Mouse (Mus musculus): ENCODE data around the gene Cdc7. TPM values are rescaled to one million over a fixed set of nuclear protein-coding genes. Genes with fewer than 3 reads are reported as not detected.

Gene Cdc7
- polyA plus RNA-seq, 1 experiment from 2014 or later = 45.1 TPM

DNA sequence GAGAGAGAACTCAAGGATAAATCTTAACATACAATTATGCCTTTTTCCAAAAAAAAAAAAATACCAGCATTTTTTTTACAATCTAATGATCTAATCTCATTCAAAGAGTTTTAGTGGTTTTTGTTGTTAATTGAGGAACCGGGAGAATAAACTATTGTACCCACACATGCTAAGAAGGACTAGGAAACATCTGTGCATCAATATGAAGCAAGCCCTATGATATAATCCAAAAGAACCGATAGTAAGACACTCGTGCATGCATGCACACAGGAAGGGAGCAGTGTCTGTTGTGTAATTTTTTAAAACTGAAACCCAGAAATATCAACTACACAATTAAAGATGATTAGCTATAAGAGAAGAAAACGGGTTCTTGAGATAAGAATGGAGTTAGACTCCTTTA is 52.4 kb downstream of the Cdc7 start:
- Histone ChIP-seq H3K4me3 (no peak overlapping the region), H3K27me3 (replicated peaks) (no peaks in the 10 kb centered on the region), H3K27ac (no peak overlapping the region), H3K4me2 (replicated peaks) (no peak overlapping the region), H3K36me3 (no peaks in the 10 kb centered on the region), H3K9ac (no peak overlapping the region), H3K4me1 (peaks cover 11% of the 10 kb centered on the region), H3K9me3 (no peaks in the 10 kb centered on the region)
- 85% methylated on average over 4 of the region's 4 CpGs for WGBS
- no peak for ATAC-seq (ENCODE audit: low FRiP score, low read depth)

DNA sequence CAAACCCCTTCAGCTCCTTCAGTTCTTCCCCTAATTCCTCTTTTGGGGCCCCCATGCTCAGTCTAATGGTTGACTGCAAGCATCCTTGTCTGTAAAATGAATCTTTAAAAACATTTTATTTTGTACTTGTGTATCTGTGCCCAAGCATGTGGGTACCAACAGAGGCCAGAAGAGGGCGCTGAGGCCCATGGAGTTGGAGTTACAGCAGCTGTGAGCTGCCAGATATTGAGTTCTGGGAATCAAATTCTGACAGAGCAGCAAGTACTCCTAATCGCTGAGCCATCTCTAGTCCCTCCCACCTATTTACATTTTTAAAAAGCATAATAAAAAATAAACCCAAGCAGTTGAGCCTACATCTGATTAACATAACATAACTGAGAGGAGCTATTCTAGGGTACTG is 53.4 kb downstream of the Cdc7 start:
- no peak overlapping the region for H3K27ac ChIP-seq
- WGBS = 68% methylated on average over 2 of the region's 2 CpGs

GRCm38 (mm10) chr5:107019057-107019456 is 54.9 kb downstream of the Cdc7 start:
- Histone ChIP-seq H3K9me3 (no peaks in the 10 kb centered on the region), H3K9ac (no peak overlapping the region), H3K27ac (no peak overlapping the region), H3K4me2 (replicated peaks) (no peak overlapping the region), H3K4me3 (no peak overlapping the region), H3K4me1 (peaks cover 6% of the 10 kb centered on the region; the same call in 1 of the 2 replicates), H3K27me3 (replicated peaks) (no peaks in the 10 kb centered on the region), H3K36me3 (no peaks in the 10 kb centered on the region)
- 72% methylated on average over 5 of the region's 5 CpGs for WGBS
- no peak for ATAC-seq (ENCODE audit: low FRiP score, low read depth)

More for the DNA sequence above, 53.4 kb downstream of the Cdc7 start:
- no peaks in the 10 kb centered on the region for H3K36me3 ChIP-seq
- H3K4me1 ChIP-seq = peaks cover 6% of the 10 kb centered on the region; the same call in 1 of the 2 replicates
- ATAC-seq (ENCODE audit: low FRiP score, low read depth) = no peak
- H3K9me3 ChIP-seq = no peaks in the 10 kb centered on the region
- H3K4me3 ChIP-seq = no peak overlapping the region
- no peak overlapping the region for H3K9ac ChIP-seq
- H3K27me3 ChIP-seq (replicated peaks) = no peaks in the 10 kb centered on the region
- no peak overlapping the region for H3K4me2 ChIP-seq (replicated peaks)

- Histone ChIP-seq H3K9me3 (no peaks in the 10 kb centered on the region), H3K27ac (no peak overlapping the region), H3K27me3 (replicated peaks) (no peaks in the 10 kb centered on the region), H3K36me3 (no peaks in the 10 kb centered on the region), H3K9ac (no peak overlapping the region), H3K4me1 (peaks cover 6% of the 10 kb centered on the region; the same call in 1 of the 2 replicates), H3K4me3 (no peak overlapping the region), H3K4me2 (replicated peaks) (no peak overlapping the region)
- ATAC-seq (ENCODE audit: low FRiP score, low read depth) = no peak
- 59% methylated on average over 6 of the region's 6 CpGs for WGBS
Observed at GRCm38 (mm10) chr5:107019904-107020303, 55.8 kb downstream of the Cdc7 start.

DNA sequence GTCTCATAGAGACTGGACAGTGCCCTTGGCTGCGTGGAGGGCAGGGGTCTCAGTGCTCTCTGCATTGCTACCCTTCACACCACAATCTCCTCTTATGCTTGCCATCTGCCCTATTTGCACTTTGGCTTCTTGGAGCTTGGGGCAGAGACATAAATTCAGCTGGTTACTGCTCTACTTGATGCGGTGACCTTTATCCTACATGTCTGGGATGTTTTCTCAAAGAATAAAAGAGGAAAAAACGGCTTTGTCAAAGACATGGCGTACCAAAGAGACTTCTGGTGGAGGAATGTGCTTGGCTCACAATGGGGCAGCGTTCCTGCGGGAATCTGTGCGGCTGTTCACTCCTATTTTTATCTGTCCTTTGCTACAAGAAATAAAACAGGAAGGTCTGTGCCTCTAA is 56.2 kb downstream of the Cdc7 start:
- no peak overlapping the region for H3K27ac ChIP-seq

GRCm38 (mm10) chr5:107021291-107022063 is 57.4 kb downstream of the Cdc7 start:
- Histone ChIP-seq H3K4me3 (no peak overlapping the region), H3K4me1 (peaks cover 6% of the 10 kb centered on the region; the same call in 1 of the 2 replicates), H3K36me3 (no peaks in the 10 kb centered on the region), H3K4me2 (replicated peaks) (no peak overlapping the region), H3K9me3 (no peaks in the 10 kb centered on the region), H3K27me3 (replicated peaks) (no peaks in the 10 kb centered on the region), H3K9ac (no peak overlapping the region), H3K27ac (no peak overlapping the region)
- ATAC-seq (ENCODE audit: low FRiP score, low read depth) = no peak
- WGBS = 92% methylated on average over 14 of the region's 14 CpGs

More for the DNA sequence above, 56.2 kb downstream of the Cdc7 start:
- WGBS = 36% methylated on average over 7 of the region's 7 CpGs
- no peaks in the 10 kb centered on the region for H3K27me3 ChIP-seq (replicated peaks)
- H3K36me3 ChIP-seq = no peaks in the 10 kb centered on the region
- ATAC-seq (ENCODE audit: low FRiP score, low read depth) = no peak
- no peaks in the 10 kb centered on the region for H3K9me3 ChIP-seq
- peaks cover 6% of the 10 kb centered on the region; the same call in 1 of the 2 replicates for H3K4me1 ChIP-seq
- no peak overlapping the region for H3K4me3 ChIP-seq
- H3K9ac ChIP-seq = no peak overlapping the region
- H3K4me2 ChIP-seq (replicated peaks) = no peak overlapping the region

- H3K9me3 ChIP-seq = no peaks in the 10 kb centered on the region
- H3K27me3 ChIP-seq (replicated peaks) = no peaks in the 10 kb centered on the region
- H3K4me2 ChIP-seq (replicated peaks) = no peak overlapping the region
- no peak overlapping the region for H3K4me3 ChIP-seq
- H3K27ac ChIP-seq = no peak overlapping the region
- 92% methylated on average over 3 of the region's 3 CpGs for WGBS
- peaks cover 6% of the 10 kb centered on the region; the same call in 1 of the 2 replicates for H3K4me1 ChIP-seq
- no peaks in the 10 kb centered on the region for H3K36me3 ChIP-seq
- H3K9ac ChIP-seq = no peak overlapping the region
- no peak for ATAC-seq (ENCODE audit: low FRiP score, low read depth)
Observed at GRCm38 (mm10) chr5:107022064-107022428, 57.9 kb downstream of the Cdc7 start.

- no peak for ATAC-seq (ENCODE audit: low FRiP score, low read depth)
- no peaks in the 10 kb centered on the region for H3K9me3 ChIP-seq
- H3K27ac ChIP-seq = no peak overlapping the region
- WGBS = 65% methylated on average over 5 of the region's 5 CpGs
- no peak overlapping the region for H3K4me3 ChIP-seq
- H3K4me2 ChIP-seq (replicated peaks) = no peak overlapping the region
- peaks cover 6% of the 10 kb centered on the region; the same call in 1 of the 2 replicates for H3K4me1 ChIP-seq
- H3K9ac ChIP-seq = no peak overlapping the region
- no peaks in the 10 kb centered on the region for H3K36me3 ChIP-seq
- H3K27me3 ChIP-seq (replicated peaks) = no peaks in the 10 kb centered on the region
Observed at GRCm38 (mm10) chr5:107023951-107024350, 59.8 kb downstream of the Cdc7 start.

DNA sequence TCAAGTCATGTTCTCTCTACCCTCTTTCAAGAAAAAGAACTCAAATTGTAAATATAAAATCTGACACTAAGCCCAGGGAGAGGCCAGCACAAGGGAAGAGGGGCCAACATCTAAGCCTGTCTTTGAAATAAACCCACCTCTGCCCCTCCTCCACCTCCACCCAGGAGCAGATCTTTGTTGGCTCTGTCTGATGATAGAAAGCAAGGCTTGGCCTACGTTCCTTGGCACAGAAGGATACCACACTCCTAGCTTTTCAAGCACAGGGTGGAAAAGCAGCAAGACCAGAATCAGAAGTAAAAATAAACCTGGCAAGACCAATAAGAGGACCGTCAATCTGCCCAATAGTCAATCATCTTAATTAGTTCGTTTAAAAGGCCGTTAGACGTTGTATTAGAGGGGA is 61.2 kb downstream of the Cdc7 start:
- no peak overlapping the region for H3K27ac ChIP-seq
- H3K9me3 ChIP-seq = no peaks in the 10 kb centered on the region
- ATAC-seq (ENCODE audit: low FRiP score, low read depth) = no peak
- no peak overlapping the region for H3K9ac ChIP-seq
- H3K4me3 ChIP-seq = no peak overlapping the region
- H3K36me3 ChIP-seq = no peaks in the 10 kb centered on the region
- no peaks in the 10 kb centered on the region for H3K27me3 ChIP-seq (replicated peaks)
- no peak overlapping the region for H3K4me2 ChIP-seq (replicated peaks)
- 0 out of 2 replicates have a peak, but pooled peaks cover under 1% of the 10 kb centered on the region for H3K4me1 ChIP-seq
- 84% methylated on average over 5 of the region's 5 CpGs for WGBS

DNA sequence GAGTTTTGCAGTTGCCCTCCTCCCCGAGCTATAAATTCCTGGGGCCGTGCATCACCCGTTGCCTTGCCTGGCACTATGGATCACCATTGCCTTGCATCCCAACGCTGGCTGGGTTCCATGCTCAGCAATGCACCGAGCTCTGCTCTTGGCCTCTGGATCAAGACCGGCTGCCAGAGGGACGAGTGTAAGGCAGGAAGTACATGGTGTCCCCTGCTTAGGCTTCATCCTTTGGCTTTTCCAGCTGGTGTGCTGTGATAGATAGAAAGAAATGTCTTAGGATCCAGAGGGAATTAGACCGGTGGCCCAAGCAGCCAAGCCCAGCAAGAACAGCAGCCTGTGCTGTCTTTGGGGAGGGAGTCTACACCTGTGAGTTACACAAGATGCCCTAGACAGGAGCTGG is 61.7 kb downstream of the Cdc7 start:
- no peak for ATAC-seq (ENCODE audit: low FRiP score, low read depth)
- Histone ChIP-seq H3K9me3 (no peaks in the 10 kb centered on the region), H3K36me3 (no peaks in the 10 kb centered on the region), H3K4me1 (no peaks in the 10 kb centered on the region), H3K9ac (no peak overlapping the region), H3K27ac (no peak overlapping the region), H3K4me3 (no peak overlapping the region), H3K4me2 (replicated peaks) (no peak overlapping the region), H3K27me3 (replicated peaks) (no peaks in the 10 kb centered on the region)
- WGBS = 84% methylated on average over 8 of the region's 8 CpGs

DNA sequence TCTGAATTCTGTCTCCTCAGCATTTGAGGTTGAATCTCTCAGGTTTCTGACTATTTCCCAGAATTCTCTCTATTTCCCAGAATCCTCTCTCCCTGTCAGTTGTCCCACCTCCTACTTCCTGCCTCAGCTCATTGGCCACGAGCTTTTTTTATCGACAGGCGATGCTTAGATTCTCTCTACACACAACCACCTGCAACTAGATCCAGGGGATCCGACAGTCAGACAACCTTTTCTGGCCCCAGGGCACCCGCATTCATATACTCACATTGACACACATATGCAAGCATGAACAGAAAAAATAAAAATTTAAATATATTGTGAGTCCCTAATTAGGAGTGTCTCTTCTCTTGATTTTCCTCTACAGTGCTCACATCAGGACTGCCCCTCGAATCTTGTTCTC is 63.5 kb downstream of the Cdc7 start:
- 89% methylated on average over 6 of the region's 6 CpGs for WGBS
- Histone ChIP-seq H3K4me3 (no peak overlapping the region), H3K4me2 (replicated peaks) (no peak overlapping the region), H3K27me3 (replicated peaks) (no peaks in the 10 kb centered on the region), H3K36me3 (no peaks in the 10 kb centered on the region), H3K9ac (no peak overlapping the region), H3K27ac (no peak overlapping the region), H3K9me3 (no peaks in the 10 kb centered on the region), H3K4me1 (no peaks in the 10 kb centered on the region)
- no peak for ATAC-seq (ENCODE audit: low FRiP score, low read depth)

GRCm38 (mm10) chr5:107028557-107028956 is 64.4 kb downstream of the Cdc7 start:
- Histone ChIP-seq H3K27me3 (replicated peaks) (no peaks in the 10 kb centered on the region), H3K27ac (no peak overlapping the region), H3K4me2 (replicated peaks) (no peak overlapping the region), H3K4me3 (no peak overlapping the region), H3K9ac (no peak overlapping the region), H3K4me1 (no peaks in the 10 kb centered on the region), H3K36me3 (no peaks in the 10 kb centered on the region), H3K9me3 (no peaks in the 10 kb centered on the region)
- 72% methylated on average over 1 of the region's 1 CpGs for WGBS
- ATAC-seq (ENCODE audit: low FRiP score, low read depth) = no peak

DNA sequence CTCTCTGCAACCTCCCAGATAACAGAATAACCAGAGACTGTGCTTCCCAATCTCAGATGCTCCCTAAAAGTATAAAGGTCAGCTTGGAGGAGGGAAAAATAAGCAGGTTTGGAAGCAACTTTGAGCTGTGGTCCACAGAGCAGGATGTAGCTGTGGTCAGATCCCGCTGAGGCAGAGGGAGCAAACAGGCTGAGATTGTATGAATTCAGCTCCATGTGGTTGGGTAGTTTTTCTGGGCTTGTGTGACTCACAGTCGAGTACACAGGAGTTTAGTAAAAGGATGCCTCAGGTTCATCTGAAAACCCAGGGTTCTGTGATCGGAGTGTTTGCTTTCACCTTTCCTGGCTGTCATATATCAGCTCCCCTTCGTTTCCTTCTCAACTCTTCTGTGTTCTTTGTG is 65.7 kb downstream of the Cdc7 start:
- no peak overlapping the region for H3K27ac ChIP-seq
- WGBS = 73% methylated on average over 4 of the region's 4 CpGs
- no peaks in the 10 kb centered on the region for H3K36me3 ChIP-seq
- no peaks in the 10 kb centered on the region for H3K27me3 ChIP-seq (replicated peaks)
- no peak overlapping the region for H3K4me2 ChIP-seq (replicated peaks)
- no peaks in the 10 kb centered on the region for H3K9me3 ChIP-seq
- H3K9ac ChIP-seq = no peak overlapping the region
- no peak overlapping the region for H3K4me3 ChIP-seq
- no peak for ATAC-seq (ENCODE audit: low FRiP score, low read depth)
- H3K4me1 ChIP-seq = no peaks in the 10 kb centered on the region

All from neural tube, embryonic 12.5 days (tissue).